Mouse (Mus musculus) liver, embryonic 16.5 days (tissue): ENCODE measurements at regions not wholly inside any gene's neighbourhood (a gene's known extent, or its start where the extent isn't known, plus 50 kb on each side); places are given as distances from the start of the nearest gene placed in this dataset.

Source experiments
- ATAC-seq: fragments of 200-750 bp; cut with Nextera tagmentation; 2 replicates; pipeline ENCODE4 v1.8.0; 2017; ENCODE audit warnings: low read depth, mild to moderate bottlenecking, moderate number of reproducible peaks, moderate library complexity
- H3K27ac ChIP-seq: fragments of 300-500 bp; sonication (generic); 2 replicates; pipeline ENCODE4 v1.5.1; 2014; ENCODE audit warnings: mild to moderate bottlenecking, low read length
- H3K27me3 ChIP-seq: fragments of 300-500 bp; sonication (generic); 2 replicates; pipeline ENCODE4 v1.6.1; 2014; ENCODE audit warnings: low read depth, low read length, mixed read lengths; ENCODE audit not compliant: control insufficient read depth, insufficient read depth
- H3K36me3 ChIP-seq: fragments of 300-500 bp; sonication (generic); 2 replicates; pipeline ENCODE4 v1.6.1; 2014; ENCODE audit warnings: mild to moderate bottlenecking; ENCODE audit not compliant: control insufficient read depth, insufficient read depth
- H3K4me1 ChIP-seq: fragments of 300-500 bp; sonication (generic); 2 replicates; pipeline ENCODE4 v1.6.1; 2014; ENCODE audit warnings: low read depth, low read length, mixed read lengths; ENCODE audit not compliant: control insufficient read depth
- H3K4me2 ChIP-seq: fragments of 300-500 bp; sonication (generic); 2 replicates; pipeline ENCODE4 v1.6.1; 2014; ENCODE audit warnings: low read depth, low read length, mixed read lengths
- H3K4me3 ChIP-seq: fragments of 300-500 bp; sonication (generic); 2 replicates; pipeline ENCODE4 v1.5.1; 2014; ENCODE audit warnings: low read depth, mild to moderate bottlenecking, low read length
- H3K9ac ChIP-seq: fragments of 300-500 bp; sonication (generic); 2 replicates; pipeline ENCODE4 v1.6.1; 2014; ENCODE audit warnings: low read depth, low read length
- H3K9me3 ChIP-seq: fragments of 300-500 bp; sonication (generic); replicated peaks from 2 replicates; pipeline ENCODE4 v1.6.1; 2016; ENCODE audit warnings: low read length; ENCODE audit not compliant: control insufficient read depth
- WGBS: fragments of 180-500 bp; shearing (Covaris S2); extraction: QIAGEN DNeasy Blood & Tissue Kit; methylation state at CpG from one replicate; pipeline ENCODE4 v1.1.7; 2014; ENCODE audit not compliant: insufficient replicate concordance; 5-methylcytosine and 5-hydroxymethylcytosine counted together

- no peaks in the 10 kb centered on the region for H3K4me1 ChIP-seq
- H3K9me3 ChIP-seq, result no peaks in the 10 kb centered on the region
- no peak for ATAC-seq
- H3K27ac ChIP-seq, result no peak overlapping the region
- no peak overlapping the region for H3K4me2 ChIP-seq
- H3K27me3 ChIP-seq, result no peaks in the 10 kb centered on the region
- H3K9ac ChIP-seq, result no peak overlapping the region
- no peaks in the 10 kb centered on the region for H3K36me3 ChIP-seq
- WGBS, result 73% methylated on average over 2 of the region's 2 CpGs
- no peak overlapping the region for H3K4me3 ChIP-seq
These were observed 218.9 kb upstream of the Adgrl2 start for GRCm38 (mm10) chr3:149209260-149209659.

GRCm38 (mm10) chr3:149203451-149203850 is 213.1 kb upstream of the Adgrl2 start:
- H3K27ac ChIP-seq, result no peak overlapping the region
- H3K27me3 ChIP-seq, result no peaks in the 10 kb centered on the region
- H3K9me3 ChIP-seq, result no peaks in the 10 kb centered on the region
- no peaks in the 10 kb centered on the region for H3K36me3 ChIP-seq
- no peaks in the 10 kb centered on the region for H3K4me1 ChIP-seq
- no peak overlapping the region for H3K9ac ChIP-seq
- H3K4me3 ChIP-seq, result no peak overlapping the region
- no peak for ATAC-seq
- H3K4me2 ChIP-seq, result no peak overlapping the region
- 54% methylated on average over 5 of the region's 5 CpGs for WGBS

GRCm38 (mm10) chr3:149196477-149197185 is 206.3 kb upstream of the Adgrl2 start:
- 0 out of 2 replicates have a peak overlapping the region, but pooled peaks have one; percentile 37 for H3K27ac ChIP-seq
- H3K4me1 ChIP-seq, result no peaks in the 10 kb centered on the region; the same call in 1 of the 2 replicates
- H3K9ac ChIP-seq, result no peak overlapping the region
- no peak overlapping the region for H3K4me2 ChIP-seq
- H3K36me3 ChIP-seq, result no peaks in the 10 kb centered on the region
- 63% methylated on average over 8 of the region's 8 CpGs for WGBS
- no peaks in the 10 kb centered on the region for H3K9me3 ChIP-seq
- H3K4me3 ChIP-seq, result no peak overlapping the region
- ATAC-seq, result peak; percentile 85
- H3K27me3 ChIP-seq, result no peaks in the 10 kb centered on the region

- Histone ChIP-seq H3K4me2 (no peak overlapping the region), H3K4me3 (no peak overlapping the region), H3K9ac (no peak overlapping the region), H3K9me3 (no peaks in the 10 kb centered on the region), H3K4me1 (no peaks in the 10 kb centered on the region), H3K36me3 (no peaks in the 10 kb centered on the region), H3K27me3 (no peaks in the 10 kb centered on the region), H3K27ac (no peak overlapping the region)
- no peak for ATAC-seq
- 64% methylated on average over 19 of the region's 19 CpGs for WGBS
These were observed 200.7 kb upstream of the Adgrl2 start for GRCm38 (mm10) chr3:149190856-149191576.

DNA sequence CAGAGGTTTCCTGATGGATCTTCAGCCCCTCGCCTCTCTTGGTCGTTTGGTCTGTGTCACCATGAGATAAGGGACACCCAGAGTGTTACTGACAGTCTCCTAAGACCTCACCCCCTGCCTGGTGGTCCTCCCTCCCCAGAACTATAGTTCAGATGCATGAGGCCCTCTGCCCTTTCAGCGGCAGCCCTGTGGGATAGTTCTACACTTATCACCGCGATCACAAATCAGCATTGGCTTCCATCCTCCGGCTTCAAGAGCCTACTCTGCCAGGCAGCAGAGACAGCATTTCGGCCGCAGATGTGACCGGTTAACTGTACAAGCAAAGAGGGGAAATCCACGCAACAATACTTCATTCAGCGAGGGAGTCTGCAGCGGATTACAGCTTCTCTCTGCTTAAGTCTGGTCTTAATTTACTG is 193.8 kb upstream of the Adgrl2 start:
- no peaks in the 10 kb centered on the region; the same call in 1 of the 2 replicates for H3K4me1 ChIP-seq
- ATAC-seq, result peak; percentile 30; the same call in 1 of the 2 replicates
- H3K27ac ChIP-seq, result no peak overlapping the region
- no peaks in the 10 kb centered on the region for H3K36me3 ChIP-seq
- H3K9ac ChIP-seq, result no peak overlapping the region
- 0 out of 2 replicates have a peak overlapping the region, but pooled peaks have one; percentile 6 for H3K4me2 ChIP-seq
- 9% methylated on average over 12 of the region's 12 CpGs for WGBS
- no peaks in the 10 kb centered on the region for H3K27me3 ChIP-seq
- H3K9me3 ChIP-seq, result no peaks in the 10 kb centered on the region
- H3K4me3 ChIP-seq, result no peak overlapping the region

- no peak for ATAC-seq
- Histone ChIP-seq H3K27ac (no peak overlapping the region; the same call in 1 of the 2 replicates), H3K4me2 (no peak overlapping the region)
These were observed 191.7 kb upstream of the Adgrl2 start for GRCm38 (mm10) chr3:149182095-149182494.

DNA sequence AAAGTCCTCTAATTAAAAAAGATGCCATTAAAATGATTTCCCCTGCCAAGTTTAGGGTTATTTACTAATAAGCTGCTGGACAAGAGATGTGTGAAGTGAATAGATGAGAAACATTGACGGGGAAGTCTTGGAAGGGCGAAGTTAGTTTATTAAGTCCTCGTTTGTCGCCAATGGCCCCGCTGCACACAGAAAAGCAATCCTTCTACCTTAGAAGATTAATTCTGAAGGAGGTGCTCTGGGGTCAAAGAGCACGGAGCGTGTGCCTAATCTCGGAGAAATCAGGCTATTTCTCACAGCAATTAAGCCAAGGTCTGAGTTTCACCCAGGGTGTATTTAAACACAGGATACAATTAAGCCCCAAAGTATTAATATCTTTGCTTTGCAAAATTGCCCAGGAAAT is 189.8 kb upstream of the Adgrl2 start:
- Histone ChIP-seq H3K36me3 (no peaks in the 10 kb centered on the region), H3K4me1 (no peaks in the 10 kb centered on the region; the same call in 1 of the 2 replicates), H3K4me2 (no peak overlapping the region), H3K4me3 (no peak overlapping the region), H3K9ac (no peak overlapping the region), H3K9me3 (no peaks in the 10 kb centered on the region), H3K27me3 (no peaks in the 10 kb centered on the region), H3K27ac (no peak overlapping the region)
- 69% methylated on average over 8 of the region's 8 CpGs for WGBS
- ATAC-seq, result no peak

More at GRCm38 (mm10) chr3:149182095-149182494, 191.7 kb upstream of the Adgrl2 start:
- Histone ChIP-seq H3K27me3 (no peaks in the 10 kb centered on the region), H3K4me3 (no peak overlapping the region), H3K9me3 (no peaks in the 10 kb centered on the region), H3K9ac (no peak overlapping the region), H3K36me3 (no peaks in the 10 kb centered on the region), H3K4me1 (no peaks in the 10 kb centered on the region; the same call in 1 of the 2 replicates)
- WGBS, result 72% methylated on average over 5 of the region's 5 CpGs

DNA sequence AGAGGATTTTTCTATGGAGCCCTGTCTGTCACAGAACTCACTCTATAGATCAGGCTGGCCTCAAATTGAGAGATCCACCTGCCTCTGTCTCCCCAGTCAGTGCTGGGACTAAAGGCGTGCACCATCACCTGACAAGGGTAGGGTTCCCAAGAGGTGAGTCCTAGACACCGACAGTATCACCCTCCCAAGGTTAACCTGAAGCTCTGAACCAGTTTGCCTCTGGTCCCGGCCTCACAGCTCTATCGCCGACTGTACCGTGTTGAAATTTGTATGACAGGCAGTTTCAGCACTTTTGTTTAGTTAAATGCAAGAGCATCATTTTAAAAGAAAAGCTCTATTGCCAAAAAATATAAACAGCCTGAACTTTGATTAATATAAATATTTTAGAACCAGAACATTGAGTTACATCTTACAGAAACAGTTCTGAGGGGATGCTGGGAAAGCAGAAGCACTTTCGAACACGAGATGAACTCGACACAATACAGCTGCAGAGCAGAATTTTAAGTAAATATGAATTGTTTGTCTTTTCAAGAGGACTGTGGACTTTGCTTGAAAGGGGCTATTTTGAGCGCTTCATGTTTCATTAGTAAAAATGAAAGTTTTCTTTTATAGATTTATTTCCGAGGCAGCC is 189.2 kb upstream of the Adgrl2 start:
- WGBS, result 62% methylated on average over 11 of the region's 11 CpGs
- Histone ChIP-seq H3K9me3 (no peaks in the 10 kb centered on the region), H3K9ac (no peak overlapping the region), H3K27me3 (no peaks in the 10 kb centered on the region), H3K4me3 (no peak overlapping the region), H3K4me2 (no peak overlapping the region), H3K4me1 (no peaks in the 10 kb centered on the region; the same call in 1 of the 2 replicates), H3K27ac (peak overlapping the region; percentile 46; the same call in 1 of the 2 replicates), H3K36me3 (no peaks in the 10 kb centered on the region)
- no peak for ATAC-seq
